Mouse (Mus musculus) CH12.LX (cell line): ENCODE results near the gene Magix. TPM values are rescaled to one million over a fixed set of nuclear protein-coding genes. Genes with fewer than 3 reads are reported as not detected.

ENCODE experiments used
- DNase-seq: peaks from one replicate; pipeline ENCODE4 v3.0.0-alpha.2; 2013; ENCODE audit errors: extremely low read depth
- H3K27ac ChIP-seq: 2 replicates; pipeline ENCODE4 v1.5.1; 2012; ENCODE audit warnings: low read depth, mild to moderate bottlenecking, control low read depth, moderate library complexity; ENCODE audit not compliant: insufficient read depth
- H3K27me3 ChIP-seq: replicated peaks from 2 replicates; pipeline ENCODE3; 2012; ENCODE audit warnings: inconsistent platforms
- H3K36me3 ChIP-seq, 2 experiments: replicated peaks in 1 of 2; 2 replicates each; pipeline versions ENCODE3 to v1.6.1; 2012; ENCODE audit warnings: inconsistent platforms in 1 of 2, low read length in 1 of 2, mild to moderate bottlenecking in 1 of 2, mixed read lengths in 1 of 2, moderate library complexity in 1 of 2; ENCODE audit not compliant: control insufficient read depth in 1 of 2, insufficient read depth in 1 of 2
- H3K4me1 ChIP-seq, 2 experiments: 2 replicates each; pipeline ENCODE4 v1.6.1; 2012; ENCODE audit warnings: inconsistent platforms in 1 of 2, moderate library complexity in 1 of 2; ENCODE audit not compliant: insufficient read depth in 2 of 2, control insufficient read depth in 1 of 2
- H3K4me2 ChIP-seq: 2 replicates; pipeline ENCODE4 v1.6.1; 2012; ENCODE audit warnings: low read depth, mild to moderate bottlenecking, control low read depth; ENCODE audit not compliant: poor library complexity, insufficient read depth, severe bottlenecking
- H3K4me3 ChIP-seq, 3 experiments: fragments of 150-350 bp in 1 of 3; sonication (generic) in 1 of 3; replicated peaks in 1 of 3; 2 replicates each; pipeline versions ENCODE3 to v1.5.1; 2011 to 2012; ENCODE audit warnings: low read depth in 2 of 3, low read length in 2 of 3, mild to moderate bottlenecking in 2 of 3, moderate library complexity in 2 of 3, control low read depth in 1 of 3, improper control_type of control experiment in 1 of 3, inconsistent platforms in 1 of 3, mixed read lengths in 1 of 3; ENCODE audit not compliant: poor library complexity in 1 of 3
- H3K79me2 ChIP-seq: replicated peaks from 2 replicates; pipeline ENCODE4 v1.6.1; 2012; ENCODE audit warnings: mild to moderate bottlenecking, moderate library complexity; ENCODE audit not compliant: control insufficient read depth, poor library complexity, insufficient read depth, severe bottlenecking; ENCODE audit errors: extremely low read depth
- H3K9ac ChIP-seq: 2 replicates; pipeline ENCODE4 v1.6.1; 2012; ENCODE audit warnings: low read depth, mild to moderate bottlenecking, control low read depth, moderate library complexity; ENCODE audit not compliant: insufficient read depth
- H3K9me3 ChIP-seq: replicated peaks from 2 replicates; pipeline ENCODE3; 2012; ENCODE audit warnings: low read length, inconsistent platforms, mixed read lengths
- BHLHE40 ChIP-seq: IDR thresholded peaks from 2 replicates; pipeline ENCODE4 v1.6.1; 2011; ENCODE audit warnings: mild to moderate bottlenecking, low read depth, low read length, improper control_type of control experiment
- CHD2 ChIP-seq: IDR thresholded peaks from 2 replicates; pipeline ENCODE4 v1.6.1; 2011; ENCODE audit warnings: low read length, improper control_type of control experiment
- CTCF ChIP-seq, 2 experiments: IDR thresholded peaks in 1 of 2; conservative IDR thresholded peaks in 1 of 2; 2 replicates each; pipeline ENCODE4 v1.5.1; 2011 to 2012; ENCODE audit warnings: low read depth in 2 of 2, low read length in 2 of 2, improper control_type of control experiment in 1 of 2, inconsistent platforms in 1 of 2, mild to moderate bottlenecking in 1 of 2, moderate library complexity in 1 of 2
- E2F4 ChIP-seq: IDR thresholded peaks from 2 replicates; pipeline ENCODE4 v1.6.1; 2011; ENCODE audit warnings: low read depth, low read length, improper control_type of control experiment; ENCODE audit not compliant: insufficient replicate concordance
- ELF1 ChIP-seq: IDR thresholded peaks from 2 replicates; pipeline ENCODE4 v1.6.1; 2014; ENCODE audit warnings: low read depth, mild to moderate bottlenecking, inconsistent platforms, low read length, improper control_type of control experiment
- EP300 ChIP-seq: IDR thresholded peaks from 2 replicates; pipeline ENCODE4 v1.6.1; 2011; ENCODE audit warnings: low read length, improper control_type of control experiment
- ETS1 ChIP-seq: conservative IDR thresholded peaks from 2 replicates; pipeline ENCODE4 v1.6.1; 2012; ENCODE audit warnings: low read depth, mild to moderate bottlenecking, inconsistent platforms, low read length, improper control_type of control experiment, moderate library complexity
- IRF4 ChIP-seq: IDR thresholded peaks from 2 replicates; pipeline ENCODE4 v1.6.1; 2014; ENCODE audit warnings: low read depth, mild to moderate bottlenecking, inconsistent platforms, low read length, improper control_type of control experiment
- JUN ChIP-seq: IDR thresholded peaks from 2 replicates; pipeline ENCODE4 v1.6.1; 2011; ENCODE audit warnings: low read depth, mild to moderate bottlenecking, low read length, improper control_type of control experiment, moderate library complexity; ENCODE audit not compliant: insufficient read depth
- JUND ChIP-seq: conservative IDR thresholded peaks from 2 replicates; pipeline ENCODE4 v1.6.1; 2011; ENCODE audit warnings: low read depth, low read length, improper control_type of control experiment
- KAT2A ChIP-seq: IDR thresholded peaks from 2 replicates; pipeline ENCODE4 v1.6.1; 2012; ENCODE audit warnings: low read length, improper control_type of control experiment, inconsistent platforms; ENCODE audit not compliant: insufficient replicate concordance
- MAFK ChIP-seq: IDR thresholded peaks from 2 replicates; pipeline ENCODE4 v1.6.1; 2011; ENCODE audit warnings: low read length, improper control_type of control experiment; ENCODE audit not compliant: insufficient replicate concordance
- MAX ChIP-seq: IDR thresholded peaks from 2 replicates; pipeline ENCODE4 v1.6.1; 2011; ENCODE audit warnings: low read length, improper control_type of control experiment
- MEF2A ChIP-seq: IDR thresholded peaks from 2 replicates; pipeline ENCODE4 v1.6.1; 2014; ENCODE audit warnings: low read depth, mild to moderate bottlenecking, inconsistent platforms, low read length, improper control_type of control experiment, borderline replicate concordance
- MXI1 ChIP-seq: IDR thresholded peaks from 2 replicates; pipeline ENCODE4 v1.6.1; 2011; ENCODE audit warnings: mild to moderate bottlenecking, low read depth, low read length, improper control_type of control experiment
- MYC ChIP-seq: IDR thresholded peaks from 2 replicates; pipeline ENCODE4 v1.6.1; 2011; ENCODE audit warnings: low read depth, mild to moderate bottlenecking, improper control_type of control experiment, low read length
- NELFE ChIP-seq: IDR thresholded peaks from 2 replicates; pipeline ENCODE4 v1.6.1; 2011; ENCODE audit warnings: low read depth, low read length, improper control_type of control experiment
- NRF1 ChIP-seq: IDR thresholded peaks from 2 replicates; pipeline ENCODE4 v1.6.1; 2014; ENCODE audit warnings: low read depth, mild to moderate bottlenecking, inconsistent platforms, low read length, improper control_type of control experiment, moderate library complexity
- POLR2A ChIP-seq: IDR thresholded peaks from 2 replicates; pipeline ENCODE4 v1.6.1; 2011; ENCODE audit warnings: low read depth, mild to moderate bottlenecking, improper control_type of control experiment, low read length
- POLR2AphosphoS2 ChIP-seq: IDR thresholded peaks from 2 replicates; pipeline ENCODE4 v1.6.1; 2011; ENCODE audit warnings: low read depth, low read length, improper control_type of control experiment
- RAD21 ChIP-seq: IDR thresholded peaks from 2 replicates; pipeline ENCODE4 v1.6.1; 2011; ENCODE audit warnings: low read depth, mild to moderate bottlenecking, low read length, improper control_type of control experiment, moderate library complexity
- SIN3A ChIP-seq: IDR thresholded peaks from 2 replicates; pipeline ENCODE4 v1.6.1; 2012; ENCODE audit warnings: low read length, improper control_type of control experiment, inconsistent platforms
- SMC3 ChIP-seq: IDR thresholded peaks from 2 replicates; pipeline ENCODE4 v1.6.1; 2011; ENCODE audit warnings: low read depth, low read length, improper control_type of control experiment
- TBP ChIP-seq: conservative IDR thresholded peaks from 2 replicates; pipeline ENCODE4 v1.6.1; 2011; ENCODE audit warnings: low read depth, low read length, improper control_type of control experiment
- UBTF ChIP-seq: IDR thresholded peaks from 2 replicates; pipeline ENCODE4 v1.6.1; 2012; ENCODE audit warnings: low read depth, mild to moderate bottlenecking, inconsistent platforms, low read length, improper control_type of control experiment, moderate library complexity
- USF1 ChIP-seq: IDR thresholded peaks from 2 replicates; pipeline ENCODE4 v1.6.1; 2014; ENCODE audit warnings: low read depth, mild to moderate bottlenecking, inconsistent platforms, low read length, improper control_type of control experiment
- USF2 ChIP-seq: conservative IDR thresholded peaks from 2 replicates; pipeline ENCODE4 v1.6.1; 2011; ENCODE audit warnings: low read depth, low read length, improper control_type of control experiment
- ZKSCAN1 ChIP-seq: IDR thresholded peaks from 2 replicates; pipeline ENCODE4 v1.6.1; 2012; ENCODE audit warnings: low read depth, inconsistent platforms, low read length, improper control_type of control experiment, borderline replicate concordance
- ZMIZ1 ChIP-seq: IDR thresholded peaks from 2 replicates; pipeline ENCODE4 v1.6.1; 2012; ENCODE audit warnings: low read depth, mild to moderate bottlenecking, inconsistent platforms, low read length, improper control_type of control experiment
- ZNF384 ChIP-seq: IDR thresholded peaks from 2 replicates; pipeline ENCODE4 v1.6.1; 2012; ENCODE audit warnings: low read depth, low read length, improper control_type of control experiment, inconsistent platforms
- dilution Hi-C: fragments of 300-500 bp; cut with MboI; formaldehyde crosslinking; loops from 2 replicates; pipeline ENCODE4 v1.14.3; 2020; ENCODE audit warnings: low sequenced_read_pairs; ENCODE audit not compliant: extremely low pct_unique_long_range_greater_than_20kb, extremely low pct_ligation_motif_present
- in situ Hi-C: fragments of 300-500 bp; cut with MboI; formaldehyde crosslinking; loops from 3 replicates; pipeline ENCODE4 v1.14.3; 2019; ENCODE audit warnings: low sequenced_read_pairs, low pct_ligation_motif_present, low pct_unique_long_range_greater_than_20kb, mixed read lengths
- polyA plus RNA-seq: library from polyadenylated mRNA; unstranded; fragments of >175 nt; gene quantifications from 2 replicates; pipeline ENCODE4 v1.2.1, GENCODE M21; 2012; ENCODE audit warnings: low read depth; ENCODE audit not compliant: insufficient read length
- total RNA-seq, 2 experiments: library from RNA; depleted of rRNA; stranded (reverse); fragments of 300-350 nt in 1 of 2; fragments of >200 nt in 1 of 2; gene quantifications; 2 replicates each; pipeline ENCODE4 v1.2.3; 2012 to 2014

Gene Magix
- total and polyA plus RNA-seq, 3 experiments = not detected

GRCm38 (mm10) chrX:7657221-7657639, 23.8 kb downstream of the Magix start, which contains the start of gene Prickle3:
Prickle3 (plus strand) TSS chrX:7657260.
- Histone ChIP-seq H3K4me1 (peaks cover 3 to 20% of the 10 kb centered on the region in 2 experiments), H3K4me3 (peak within 1 kb of the TSS; percentile 58 to 70 (median 62)), H3K27me3 (no peaks in the 10 kb centered on the region), H3K36me3 (peaks cover 11 to 15% of the 10 kb centered on the region in 2 experiments), H3K79me2 (no peaks in the 10 kb centered on the region), H3K9ac (peak within 1 kb of the TSS; percentile 59), H3K9me3 (no peaks in the 10 kb centered on the region), H3K27ac (no peak within 1 kb of the TSS), H3K4me2 (peak within 1 kb of the TSS; percentile 67)
- in situ Hi-C loops = no loop called here
- peak; percentile 49 for DNase-seq
- TF ChIP-seq KAT2A = no peak
- TF ChIP-seq POLR2A = peak; percentile 66
- TF ChIP-seq RAD21 = no peak
- no peak for TF ChIP-seq E2F4
- 0 out of 2 replicates have a peak, but pooled peaks have one; percentile 52 for TF ChIP-seq NELFE
- no peak for TF ChIP-seq ETS1
- TF ChIP-seq ELF1 = peak; percentile 50; the same call in 1 of the 2 replicates
- dilution Hi-C loops = no loop called here

- in situ Hi-C loops = no loop called here
- no peaks in the 10 kb centered on the region for H3K9me3 ChIP-seq
- DNase-seq = peak; percentile 93
- H3K4me3 ChIP-seq = peak overlapping the region; percentile 47 to 70 (median 58)
- peak overlapping the region; percentile 51 for H3K4me2 ChIP-seq
- peak overlapping the region; percentile 88 for H3K9ac ChIP-seq
- H3K79me2 ChIP-seq = no peaks in the 10 kb centered on the region
- no peaks in the 10 kb centered on the region for H3K36me3 ChIP-seq
- dilution Hi-C loops = no loop called here
- H3K27ac ChIP-seq = peak overlapping the region; percentile 75
- H3K4me1 ChIP-seq = peaks cover 3 to 15% of the 10 kb centered on the region in 2 experiments; a peak in 3 of 4 replicates
- no peaks in the 10 kb centered on the region for H3K27me3 ChIP-seq
- TF ChIP-seq CTCF (conservative IDR thresholded peaks at IDR 0.05 in 1 of 2, IDR thresholded peaks at IDR 0.05 in 1 of 2; ENCODE audit: low read depth in 2 of 2, low read length in 2 of 2) (peak in 1 of 2 experiments; percentile 63; a peak in 2 of 4 replicates), EP300 (no peak), ZNF384 (peak; percentile 100), NRF1 (peak; percentile 91), SMC3 (peak; percentile 50), JUND (no peak), POLR2AphosphoS2 (no peak), BHLHE40 (no peak), KAT2A (peak; percentile 75; the same call in 1 of the 2 replicates), RAD21 (peak; percentile 40), NELFE (peak; percentile 42; the same call in 1 of the 2 replicates), MYC (peak; percentile 41; the same call in 1 of the 2 replicates), USF2 (no peak), UBTF (peak; percentile 78; the same call in 1 of the 2 replicates), TBP (peak; percentile 78; the same call in 1 of the 2 replicates), USF1 (no peak), MEF2A (no peak), MAX (no peak; the same call in 1 of the 2 replicates), E2F4 (no peak), CHD2 (peak; percentile 95), MXI1 (no peak; the same call in 1 of the 2 replicates), SIN3A (peak; percentile 61; the same call in 1 of the 2 replicates), JUN (no peak), MAFK (no peak), ZMIZ1 (0 out of 2 replicates have a peak, but pooled peaks have one; percentile 25), ELF1 (peak; percentile 92), IRF4 (no peak), POLR2A (peak; percentile 68), ZKSCAN1 (no peak; the same call in 1 of the 2 replicates)
Observed at GRCm38 (mm10) chrX:7648671-7649304, 32.3 kb downstream of the Magix start.
